Mouse (Mus musculus) heart, embryonic 13.5 days (tissue): ENCODE results near the gene Klf2. TPM values are rescaled to one million over a fixed set of nuclear protein-coding genes. Genes with fewer than 3 reads are reported as not detected.

ENCODE experiments used
- ATAC-seq: fragments of 200-750 bp; cut with Nextera tagmentation; 2 replicates; pipeline ENCODE4 v1.8.0; 2017; ENCODE audit warnings: moderate TSS enrichment; ENCODE audit not compliant: insufficient number of reproducible peaks, low FRiP score, low TSS enrichment; ENCODE audit errors: extremely low read depth
- H3K27ac ChIP-seq: fragments of 300-500 bp; sonication (generic); replicated peaks from 2 replicates; pipeline ENCODE4 v1.5.1; 2015; ENCODE audit warnings: moderate library complexity, mild to moderate bottlenecking, inconsistent platforms
- H3K27me3 ChIP-seq: fragments of 300-500 bp; sonication (generic); replicated peaks from 2 replicates; pipeline ENCODE4 v1.6.1; 2015; ENCODE audit warnings: mild to moderate bottlenecking, inconsistent platforms
- H3K36me3 ChIP-seq: fragments of 300-500 bp; sonication (generic); 2 replicates; pipeline ENCODE4 v1.6.1; 2015; ENCODE audit warnings: mild to moderate bottlenecking, inconsistent platforms
- H3K4me1 ChIP-seq: fragments of 300-500 bp; sonication (generic); 2 replicates; pipeline ENCODE4 v1.6.1; 2015; ENCODE audit warnings: inconsistent platforms
- H3K4me2 ChIP-seq: fragments of 300-500 bp; sonication (generic); 2 replicates; pipeline ENCODE4 v1.6.1; 2015; ENCODE audit warnings: inconsistent platforms, mild to moderate bottlenecking, moderate library complexity
- H3K4me3 ChIP-seq: fragments of 300-500 bp; sonication (generic); 2 replicates; pipeline ENCODE4 v1.5.1; 2015; ENCODE audit warnings: moderate library complexity, mild to moderate bottlenecking, inconsistent platforms
- H3K9ac ChIP-seq: fragments of 300-500 bp; sonication (generic); 2 replicates; pipeline ENCODE4 v1.6.1; 2015; ENCODE audit warnings: inconsistent platforms, mild to moderate bottlenecking, moderate library complexity
- H3K9me3 ChIP-seq: fragments of 300-500 bp; sonication (generic); 2 replicates; pipeline ENCODE4 v1.6.1; 2016; ENCODE audit warnings: inconsistent platforms
- WGBS: fragments of 180-500 bp; shearing (Covaris S2); methylation state at CpG from one replicate; pipeline ENCODE4 v1.1.7; 2015; ENCODE audit warnings: mixed read lengths; 5-methylcytosine and 5-hydroxymethylcytosine counted together
- polyA plus RNA-seq: library from polyadenylated mRNA; unstranded; fragments of >200 nt; fragmentation: Nextera tagmentation; extraction: Ambion mirVana; gene quantifications from 2 replicates; pipeline ENCODE4 v1.2.1, GENCODE M21; 2015

The Klf2 gene
- polyA plus RNA-seq, 1 experiment from 2014 or later: 15.1 TPM

GRCm38 (mm10) chr8:72306913-72307312 is 11.9 kb upstream of the Klf2 start:
- Histone ChIP-seq H3K36me3 (no peaks in the 10 kb centered on the region), H3K4me2 (no peak overlapping the region), H3K4me1 (peaks cover 48% of the 10 kb centered on the region), H3K9me3 (no peaks in the 10 kb centered on the region), H3K9ac (no peak overlapping the region), H3K4me3 (no peak overlapping the region), H3K27me3 (no peaks in the 10 kb centered on the region), H3K27ac (no peak overlapping the region)
- no peak for ATAC-seq
- WGBS: 82% methylated on average over 5 of the region's 5 CpGs

- peak; percentile 56 for ATAC-seq
- H3K27ac ChIP-seq: peak overlapping the region; percentile 81
- H3K9ac ChIP-seq: no peak overlapping the region
- WGBS: 21% methylated on average over 6 of the region's 6 CpGs
- H3K4me2 ChIP-seq: no peak overlapping the region
- H3K4me3 ChIP-seq: no peak overlapping the region
- no peaks in the 10 kb centered on the region for H3K36me3 ChIP-seq
- H3K27me3 ChIP-seq: no peaks in the 10 kb centered on the region
- H3K9me3 ChIP-seq: no peaks in the 10 kb centered on the region
- H3K4me1 ChIP-seq: peaks cover 47% of the 10 kb centered on the region
Measured at GRCm38 (mm10) chr8:72308276-72308675, 10.6 kb upstream of the Klf2 start.

GRCm38 (mm10) chr8:72310849-72311506 is 7.9 kb upstream of the Klf2 start:
- Histone ChIP-seq H3K36me3 (no peaks in the 10 kb centered on the region), H3K27ac (peak overlapping the region; percentile 91), H3K4me2 (no peak overlapping the region), H3K9ac (no peak overlapping the region), H3K4me1 (peaks cover 48% of the 10 kb centered on the region), H3K27me3 (no peaks in the 10 kb centered on the region), H3K4me3 (no peak overlapping the region), H3K9me3 (no peaks in the 10 kb centered on the region)
- peak; percentile 47; the same call in 1 of the 2 replicates for ATAC-seq
- WGBS: 31% methylated on average over 8 of the region's 8 CpGs

- H3K27ac ChIP-seq: no peak overlapping the region
- ATAC-seq: no peak
- H3K4me1 ChIP-seq: peaks cover 54% of the 10 kb centered on the region
- H3K9me3 ChIP-seq: no peaks in the 10 kb centered on the region
- no peak overlapping the region for H3K4me2 ChIP-seq
- no peaks in the 10 kb centered on the region for H3K36me3 ChIP-seq
- H3K27me3 ChIP-seq: no peaks in the 10 kb centered on the region
- no peak overlapping the region for H3K4me3 ChIP-seq
- H3K9ac ChIP-seq: no peak overlapping the region
- 46% methylated on average over 3 of the region's 3 CpGs for WGBS
Measured at GRCm38 (mm10) chr8:72312926-72313518, 5.8 kb upstream of the Klf2 start.

GRCm38 (mm10) chr8:72316053-72316695 is 2.7 kb upstream of the Klf2 start:
- WGBS: 56% methylated on average over 10 of the region's 10 CpGs
- no peak for ATAC-seq
- peaks cover 50% of the 10 kb centered on the region for H3K4me1 ChIP-seq
- peaks cover 9% of the 10 kb centered on the region for H3K36me3 ChIP-seq
- H3K27me3 ChIP-seq: peaks cover 10% of the 10 kb centered on the region
- H3K4me2 ChIP-seq: no peak overlapping the region
- no peak overlapping the region for H3K27ac ChIP-seq
- peak overlapping the region; percentile 24; the same call in 1 of the 2 replicates for H3K9ac ChIP-seq
- no peaks in the 10 kb centered on the region for H3K9me3 ChIP-seq
- H3K4me3 ChIP-seq: no peak overlapping the region

- H3K36me3 ChIP-seq: peaks cover 18% of the 10 kb centered on the region
- no peak overlapping the region for H3K27ac ChIP-seq
- no peak overlapping the region for H3K9ac ChIP-seq
- no peak for ATAC-seq
- WGBS: 52% methylated on average over 5 of the region's 5 CpGs
- H3K4me3 ChIP-seq: no peak overlapping the region
- H3K9me3 ChIP-seq: no peaks in the 10 kb centered on the region
- peaks cover 57% of the 10 kb centered on the region for H3K4me1 ChIP-seq
- no peak overlapping the region for H3K4me2 ChIP-seq
- H3K27me3 ChIP-seq: peaks cover 10% of the 10 kb centered on the region
Measured at GRCm38 (mm10) chr8:72317741-72318301, 1.0 kb upstream of the Klf2 start.

- WGBS: under 1% methylated on average over 48 of the region's 48 CpGs
- Histone ChIP-seq H3K4me2 (peak overlapping the region; percentile 95), H3K9ac (peak overlapping the region; percentile 91), H3K9me3 (no peaks in the 10 kb centered on the region), H3K4me3 (peak overlapping the region; percentile 80), H3K4me1 (peaks cover 59% of the 10 kb centered on the region), H3K36me3 (peaks cover 18% of the 10 kb centered on the region), H3K27me3 (peaks cover 10% of the 10 kb centered on the region), H3K27ac (peak overlapping the region; percentile 81)
- ATAC-seq: no peak
Measured at GRCm38 (mm10) chr8:72319397-72319796, 564 bp downstream of the Klf2 start.

- ATAC-seq: no peak
- Histone ChIP-seq H3K9me3 (no peaks in the 10 kb centered on the region), H3K9ac (peak overlapping the region; percentile 91), H3K4me2 (peak overlapping the region; percentile 95), H3K36me3 (peaks cover 18% of the 10 kb centered on the region), H3K4me1 (peaks cover 58% of the 10 kb centered on the region), H3K4me3 (peak overlapping the region; percentile 80), H3K27ac (peak overlapping the region; percentile 81), H3K27me3 (peaks cover 10% of the 10 kb centered on the region)
- WGBS: 7% methylated on average over 54 of the region's 55 CpGs
Measured at GRCm38 (mm10) chr8:72319921-72320802, 1.3 kb downstream of the Klf2 start.

- H3K4me2 ChIP-seq: peak overlapping the region; percentile 95
- no peaks in the 10 kb centered on the region for H3K9me3 ChIP-seq
- H3K9ac ChIP-seq: peak overlapping the region; percentile 91
- H3K36me3 ChIP-seq: peaks cover 18% of the 10 kb centered on the region
- H3K4me1 ChIP-seq: peaks cover 59% of the 10 kb centered on the region
- 56% methylated on average over 25 of the region's 25 CpGs for WGBS
- peaks cover 10% of the 10 kb centered on the region for H3K27me3 ChIP-seq
- ATAC-seq: no peak
- H3K27ac ChIP-seq: peak overlapping the region; percentile 81
- peak overlapping the region; percentile 80 for H3K4me3 ChIP-seq
Measured at GRCm38 (mm10) chr8:72320803-72321583, 2.2 kb downstream of the Klf2 start.
